Mouse (Mus musculus) cortical plate, adult 2 months (tissue): ENCODE results near the gene Hmox1.

Experiments
- CTCF ChIP-seq: fragments of 200-500 bp; IDR thresholded peaks from 2 replicates; pipeline ENCODE4 v1.5.1; 2011; ENCODE audit warnings: mild to moderate bottlenecking, control low read depth, low read length; ENCODE audit not compliant: insufficient read depth; ENCODE audit errors: extremely low read depth
- POLR2A ChIP-seq: fragments of 200-500 bp; IDR thresholded peaks from 2 replicates; pipeline ENCODE4 v1.6.1; 2011; ENCODE audit warnings: mild to moderate bottlenecking, low read length, control low read depth; ENCODE audit not compliant: insufficient read depth; ENCODE audit errors: extremely low read depth

- TF ChIP-seq CTCF (no peak), POLR2A (no peak)
These were observed 42.3 kb downstream of the Hmox1 start for GRCm38 (mm10) chr8:75135756-75136155.
